Mouse (Mus musculus) layer of hippocampus, adult 8-10 months (tissue): Measurements from ENCODE around the gene Gm49361. TPM values are rescaled to one million over a fixed set of nuclear protein-coding genes. Genes with fewer than 3 reads are reported as not detected.
"Not testable (repeated sequence)": the region's sequence is repeated elsewhere in the genome, so short reads cannot be mapped to it uniquely, and the experiment has no call there.

ENCODE experiments used
- DNase-seq, 2 experiments: peaks; one replicate each; pipeline ENCODE4 v3.0.0; 2022; ENCODE audit warnings: low spot score in 2 of 2
- total RNA-seq, 4 experiments: library from RNA; stranded (reverse); gene quantifications; 2 replicates each; pipeline ENCODE4 v1.2.4; 2022

Gm49361 gene
- total RNA-seq, 4 experiments from 2014 or later, result 2.2 to 4.5 (median 3.4) TPM

DNA sequence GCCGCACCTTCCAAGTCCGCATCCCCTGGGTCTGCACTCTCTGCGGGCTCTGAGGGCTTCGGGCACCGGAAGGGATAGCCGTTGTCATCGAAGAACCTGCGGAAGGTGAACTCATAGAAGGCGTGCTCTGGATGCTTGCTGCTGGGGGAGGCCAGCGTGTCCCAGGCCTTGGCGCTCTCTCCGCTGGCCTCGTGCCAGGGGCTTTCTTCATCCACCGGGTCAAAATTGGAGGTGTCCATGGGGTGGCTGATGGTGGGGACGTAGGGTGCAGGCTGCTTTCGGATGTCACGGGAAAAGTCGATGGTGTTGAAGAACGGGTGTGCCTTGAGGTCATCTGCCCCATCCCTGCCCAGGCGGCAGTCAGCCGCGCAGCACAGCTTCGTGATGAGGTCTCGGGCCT lies 54.6 kb downstream of the Gm49361 start:
- no peak for DNase-seq

DNA sequence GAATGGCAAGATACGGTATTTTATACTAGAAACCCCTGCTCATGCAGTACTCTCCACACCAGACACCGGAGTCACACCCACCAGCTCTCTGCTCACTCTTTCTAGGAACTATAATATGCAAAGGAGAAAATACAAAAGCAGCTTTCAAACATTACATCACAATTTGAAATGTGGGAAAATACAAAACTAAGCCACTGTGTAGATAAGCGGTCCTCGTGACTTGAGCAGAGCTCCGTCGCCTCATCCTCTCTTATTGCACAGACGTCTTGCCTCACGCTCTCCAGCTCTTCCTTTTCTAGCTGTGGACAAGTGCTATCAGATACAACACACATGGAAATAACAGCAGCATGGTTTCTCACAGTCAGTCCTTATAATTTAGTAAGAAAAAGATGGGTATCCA lies 55.2 kb downstream of the Gm49361 start:
- DNase-seq, result no peak

DNA sequence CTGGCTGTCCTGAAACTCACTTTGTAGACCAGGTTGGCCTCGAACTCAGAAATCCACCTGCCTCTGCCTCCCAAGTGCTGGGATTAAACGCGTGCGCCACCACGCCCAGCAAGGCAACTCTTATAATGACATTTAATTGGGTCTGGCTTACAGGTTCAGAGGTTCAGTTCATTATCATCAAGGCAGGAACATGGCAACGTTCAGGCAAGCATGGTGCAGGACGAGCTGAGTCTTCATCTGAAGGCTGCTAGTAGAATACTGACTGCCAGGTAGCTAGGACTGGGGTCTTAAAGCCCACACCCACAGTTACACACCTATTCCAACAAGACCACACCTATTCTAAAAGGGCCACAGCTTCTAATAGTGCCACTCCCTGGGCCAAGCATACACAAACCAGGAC lies 57.8 kb downstream of the Gm49361 start:
- not testable (repeated sequence) for DNase-seq

DNA sequence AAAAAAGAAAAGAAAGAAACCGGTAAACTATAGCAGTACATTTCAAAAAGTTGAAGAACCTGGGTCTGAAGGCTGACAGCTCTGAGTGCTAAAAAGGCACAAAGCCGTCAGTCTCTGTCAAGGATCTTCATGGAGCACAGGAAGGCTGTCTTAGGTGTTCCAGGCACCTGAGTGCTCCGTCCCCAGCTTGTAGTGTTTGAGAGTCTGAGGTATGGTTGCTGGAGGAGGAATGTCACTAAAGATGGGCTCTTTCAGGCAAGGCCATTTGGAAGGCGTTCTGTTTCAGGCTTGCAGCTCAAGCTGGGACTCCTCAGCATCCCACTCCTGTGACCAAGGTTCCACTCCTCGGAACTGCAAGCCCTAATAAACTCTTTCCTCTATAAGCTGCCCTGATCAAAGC lies 58.5 kb downstream of the Gm49361 start:
- DNase-seq, result no peak

DNA sequence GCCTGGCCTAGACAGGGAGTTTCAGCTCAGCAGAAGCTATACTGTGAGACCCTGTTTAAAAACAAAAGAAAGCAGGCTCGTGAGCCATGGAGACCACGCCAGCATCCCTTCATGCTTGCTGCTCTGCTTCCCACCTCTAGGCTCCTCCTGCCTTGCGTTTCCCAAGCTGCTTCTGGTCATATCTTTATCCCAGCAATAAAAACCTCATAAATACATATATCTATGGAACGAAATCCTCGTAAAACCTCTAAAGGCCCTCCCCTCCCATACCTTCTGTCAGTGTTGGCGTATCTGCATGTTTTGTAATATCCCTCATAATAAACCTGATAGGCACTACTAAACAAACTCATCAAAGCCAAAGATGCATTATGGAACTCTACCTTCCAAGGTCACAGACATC lies 59.3 kb downstream of the Gm49361 start:
- no peak for DNase-seq

DNA sequence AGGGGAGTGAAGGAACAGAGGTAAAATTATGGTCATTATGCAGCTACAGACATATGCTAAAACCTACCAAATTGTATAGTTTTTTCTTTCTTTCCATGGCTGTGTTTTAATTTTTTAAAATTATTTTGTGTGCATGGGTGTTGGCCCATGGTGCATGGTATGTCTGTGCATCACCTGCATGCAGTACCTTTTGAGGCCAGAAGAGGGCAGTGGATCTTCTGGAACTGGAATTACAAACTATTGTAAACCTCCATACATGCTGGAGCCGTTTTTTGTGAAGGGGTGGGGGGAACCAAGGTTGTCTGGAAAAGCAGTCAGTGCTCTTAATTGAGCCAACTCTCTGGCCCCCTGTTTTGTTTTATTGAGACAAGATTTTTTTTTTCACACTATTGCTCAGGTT lies 61.3 kb downstream of the Gm49361 start:
- DNase-seq, result peak in 1 of 2 experiments; percentile 48

DNA sequence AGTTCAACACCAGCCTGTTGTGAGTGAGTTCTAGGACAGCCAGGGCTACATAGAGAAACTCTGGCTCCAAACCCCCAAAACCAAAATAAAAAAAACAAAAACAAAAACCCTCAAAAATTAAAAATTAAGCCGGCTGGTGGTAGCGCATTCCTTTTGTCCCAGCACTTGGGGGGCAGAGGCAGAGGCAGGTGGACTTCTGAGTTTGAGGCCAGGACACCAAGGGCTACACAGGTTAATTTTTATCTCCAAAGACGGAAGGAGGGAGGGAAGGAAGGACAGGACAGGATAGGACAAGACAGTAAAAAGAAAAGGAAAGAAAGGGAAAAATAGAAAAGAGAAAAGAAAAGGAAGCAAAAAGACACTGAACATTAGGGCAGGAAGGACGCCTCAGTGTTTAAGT lies 63.2 kb downstream of the Gm49361 start:
- DNase-seq, result no peak

DNA sequence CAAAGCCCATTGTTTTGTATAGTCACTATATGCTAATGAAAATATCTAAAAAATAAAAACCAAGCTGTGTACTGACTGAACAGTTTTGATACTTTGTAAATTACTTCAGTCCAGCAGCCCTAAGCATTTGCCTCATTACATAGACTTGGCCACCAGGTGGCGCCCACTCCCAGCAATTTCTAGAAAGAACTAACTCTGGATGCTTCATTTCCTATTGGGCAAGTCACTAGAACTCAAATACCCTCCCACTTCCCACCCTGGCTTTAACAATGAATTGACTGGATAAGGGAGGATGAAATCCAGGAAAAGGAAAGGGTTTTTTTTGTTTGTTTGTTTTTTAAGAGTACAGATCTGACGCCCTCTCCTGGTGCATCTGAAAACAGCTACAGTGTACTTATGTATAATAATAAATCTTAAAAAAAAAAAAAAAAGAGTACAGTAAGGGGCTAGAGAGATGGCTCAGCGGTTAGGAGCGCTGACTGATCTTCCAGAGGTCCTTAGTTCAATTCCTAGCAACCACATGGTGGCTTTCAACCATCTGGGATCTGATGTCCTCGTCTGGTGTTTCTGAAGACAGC lies 65.9 kb downstream of the Gm49361 start:
- peak; percentile 71 to 89 for DNase-seq

DNA sequence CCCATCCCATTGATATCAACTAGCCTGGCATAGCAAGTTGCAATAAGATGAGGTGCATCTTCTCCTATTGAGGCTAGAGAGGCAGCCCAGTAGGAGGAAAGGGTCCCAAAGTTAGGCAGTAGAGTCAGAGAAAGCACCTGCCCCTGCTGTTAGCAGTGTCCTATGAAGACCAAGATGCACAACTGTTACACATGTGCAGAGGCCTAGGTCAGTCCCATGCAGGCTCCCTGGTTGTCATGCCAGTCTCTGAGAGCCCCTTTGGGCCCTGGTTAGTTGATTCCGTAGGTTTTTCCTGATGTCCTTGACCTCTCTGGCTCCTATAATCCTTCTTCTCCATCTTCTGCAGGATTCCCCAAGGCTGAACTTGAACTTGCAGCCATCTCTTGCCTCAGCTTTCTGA lies 66.4 kb downstream of the Gm49361 start:
- no peak for DNase-seq

DNA sequence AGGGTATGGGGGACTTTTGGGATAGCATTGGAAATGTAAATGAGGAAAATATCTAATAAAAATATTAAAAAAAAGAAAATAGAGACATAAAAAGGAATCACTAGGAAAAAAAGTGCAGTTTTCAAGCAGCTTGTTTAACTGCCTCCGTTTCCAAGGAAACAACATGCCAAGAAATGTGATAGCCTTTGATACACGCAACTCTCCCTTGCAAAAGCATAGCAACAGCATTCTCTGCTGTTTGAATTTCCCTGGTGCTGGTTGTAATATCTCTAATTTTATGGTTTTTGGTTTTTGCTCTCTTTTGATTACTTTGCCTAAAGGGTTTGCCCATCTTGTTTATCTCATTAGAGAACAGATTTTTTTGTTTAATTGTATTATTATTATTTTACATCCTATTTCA lies 70.4 kb downstream of the Gm49361 start:
- DNase-seq, result no peak

DNA sequence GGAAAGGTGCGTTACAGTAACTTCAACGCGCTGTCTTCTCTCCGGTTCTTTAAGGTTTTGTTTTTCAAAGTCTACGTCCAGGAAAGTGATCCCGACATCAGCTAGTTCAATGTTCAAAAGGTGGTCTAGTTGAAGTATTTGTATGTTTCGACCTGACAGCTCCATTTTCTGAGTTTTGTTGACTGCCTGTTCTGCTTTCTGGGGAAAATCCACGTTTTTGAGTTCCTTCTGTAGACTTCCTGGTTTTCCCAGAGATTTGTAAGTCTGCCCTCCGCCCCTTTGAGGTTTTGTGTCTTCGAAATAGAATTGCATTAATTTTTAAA lies 80.3 kb downstream of the Gm49361 start:
- DNase-seq, result no peak

DNA sequence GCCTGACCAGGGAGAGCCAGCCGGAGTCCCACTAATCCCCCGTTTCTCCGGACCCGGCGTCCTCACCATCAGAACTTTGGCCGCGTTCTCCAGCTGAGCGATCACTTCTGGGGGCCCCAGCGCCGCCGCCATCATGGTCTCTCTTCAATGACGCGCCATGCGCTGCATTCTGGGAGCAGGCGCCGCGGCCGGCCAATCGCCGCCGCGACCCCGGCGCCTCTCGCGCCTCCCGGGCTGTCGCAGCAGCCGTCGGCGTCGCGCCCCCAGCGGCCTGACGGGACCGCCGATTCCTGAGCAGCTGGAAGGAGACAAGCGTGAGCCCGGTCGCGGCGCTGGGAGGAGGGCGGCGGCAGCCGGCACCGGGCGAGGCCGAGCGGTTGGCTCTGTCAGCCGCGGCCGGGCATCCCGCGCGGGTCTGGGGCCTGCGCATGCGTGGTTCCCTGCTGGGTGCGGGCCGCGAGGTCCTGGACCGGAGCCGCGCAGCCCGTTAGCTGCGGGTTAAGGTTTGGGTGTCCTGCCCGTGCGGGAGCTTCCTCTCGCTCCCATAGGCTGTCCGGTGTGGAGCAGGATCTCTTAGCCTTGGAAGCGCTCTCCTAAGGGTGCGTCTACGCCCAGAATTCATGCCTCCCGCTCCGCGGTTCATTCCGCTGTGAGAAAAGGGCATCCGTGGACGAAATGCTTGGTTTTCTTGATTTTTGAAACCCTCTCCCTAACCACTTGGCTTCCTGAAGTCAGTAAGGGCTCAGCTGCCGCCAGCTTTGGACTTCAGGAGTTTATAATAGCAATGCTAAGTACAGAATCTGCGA lies 80.9 kb downstream of the Gm49361 start, which contains the start of gene Xpo4:
Gene Xpo4 (minus strand): TSS at position 609 of the 806 bp plus-strand sequence.
- peak; percentile 60 to 78 for DNase-seq

DNA sequence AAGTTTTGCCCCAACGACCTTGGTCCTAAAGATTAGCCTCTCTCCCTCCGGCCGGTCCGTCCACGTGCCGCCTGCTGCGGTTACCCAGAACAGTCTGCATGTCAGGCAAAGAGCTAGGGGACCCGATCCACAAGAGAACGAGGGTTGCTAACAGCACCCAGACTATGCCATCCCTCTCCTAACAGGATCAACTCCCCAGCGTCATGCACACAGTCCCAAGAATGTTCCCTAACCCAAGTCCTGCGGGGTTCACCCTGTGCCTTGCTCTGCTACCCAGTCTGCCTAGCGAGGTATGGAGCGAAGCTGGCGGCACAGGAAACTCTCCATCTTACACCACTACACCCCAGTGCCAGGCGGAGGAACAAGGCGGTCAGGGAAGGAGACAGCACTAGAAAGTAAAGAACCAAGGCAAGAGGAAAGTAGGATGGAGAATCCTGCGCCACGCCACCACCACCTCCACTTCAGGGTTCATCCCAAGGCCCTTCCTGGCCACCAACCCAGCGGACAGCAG lies 81.5 kb downstream of the Gm49361 start:
- DNase-seq, result peak in 1 of 2 experiments; percentile 6

DNA sequence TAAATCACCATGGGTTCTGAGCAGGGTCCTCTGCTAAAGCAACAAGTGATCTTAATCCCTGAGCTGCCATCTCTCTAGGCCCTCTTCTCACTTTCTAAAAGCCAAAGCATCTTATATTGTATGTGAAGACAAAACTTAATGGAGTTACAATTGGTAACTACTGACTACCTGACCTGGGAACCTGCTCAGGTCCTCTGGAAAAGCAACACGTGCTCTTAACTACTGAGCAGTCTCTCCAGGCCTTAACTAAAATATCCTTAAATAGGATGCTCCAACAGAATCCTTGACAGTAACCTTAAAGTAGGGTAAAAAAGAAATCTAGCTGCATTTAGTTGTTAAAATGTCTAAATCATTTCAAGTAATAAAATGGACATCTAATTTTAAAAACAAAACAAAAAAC lies 82.3 kb downstream of the Gm49361 start:
- DNase-seq, result no peak

DNA sequence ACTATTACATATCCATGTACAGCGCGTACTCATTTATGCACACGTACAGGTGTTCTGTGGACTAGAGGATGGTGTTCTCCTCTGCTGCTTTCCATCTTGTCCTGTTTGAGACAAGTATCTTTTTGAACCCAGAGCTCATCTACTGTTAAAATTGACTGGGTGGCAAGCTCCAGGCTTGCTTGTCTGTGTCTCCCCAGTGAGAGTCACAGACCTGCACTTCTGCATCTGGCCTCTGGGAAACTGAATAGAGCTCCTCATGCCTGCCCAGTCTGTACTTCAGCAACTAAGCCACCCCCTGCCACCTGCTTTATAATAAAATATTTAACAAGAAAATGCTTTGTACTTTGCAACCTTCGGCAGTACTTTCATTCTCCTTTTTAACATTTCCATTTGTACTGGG lies 87.6 kb downstream of the Gm49361 start:
- no peak for DNase-seq

DNA sequence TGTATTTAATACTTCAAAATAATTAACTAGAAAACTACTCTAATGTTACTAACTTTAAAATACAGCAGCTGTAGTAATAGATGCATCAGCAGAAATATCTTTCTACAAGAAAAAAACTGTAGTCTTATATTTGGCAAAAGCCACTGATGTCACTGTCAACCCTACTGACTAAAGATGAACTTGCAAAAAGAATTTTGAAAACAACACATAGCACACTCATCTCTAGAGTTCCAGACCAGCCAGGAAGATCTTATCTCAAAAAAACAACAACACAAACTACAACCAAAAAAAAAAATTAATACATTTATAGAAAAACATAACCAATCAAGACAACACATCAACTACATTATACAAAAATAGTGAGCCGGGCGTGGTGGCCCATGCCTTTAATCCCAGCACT lies 88.4 kb downstream of the Gm49361 start:
- DNase-seq, result no peak

DNA sequence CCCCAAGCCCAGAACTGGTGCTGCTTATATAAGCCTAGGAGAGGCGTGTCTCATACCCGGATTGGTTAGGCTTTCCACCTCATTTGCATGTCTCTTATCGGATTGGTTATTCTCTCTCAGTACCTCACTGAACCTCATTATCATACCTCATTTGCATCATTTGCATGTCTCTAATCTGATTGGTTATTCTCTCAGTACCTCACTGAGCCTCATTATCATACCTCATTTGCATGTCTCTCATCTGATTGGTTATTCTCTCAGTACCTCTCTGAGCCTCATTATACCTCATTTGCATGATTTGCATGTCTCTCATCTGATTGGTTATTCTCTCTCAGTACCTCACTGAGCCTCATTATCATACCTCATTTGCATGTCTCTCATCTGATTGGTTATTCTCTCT lies 89.4 kb downstream of the Gm49361 start:
- not testable (repeated sequence) for DNase-seq

DNA sequence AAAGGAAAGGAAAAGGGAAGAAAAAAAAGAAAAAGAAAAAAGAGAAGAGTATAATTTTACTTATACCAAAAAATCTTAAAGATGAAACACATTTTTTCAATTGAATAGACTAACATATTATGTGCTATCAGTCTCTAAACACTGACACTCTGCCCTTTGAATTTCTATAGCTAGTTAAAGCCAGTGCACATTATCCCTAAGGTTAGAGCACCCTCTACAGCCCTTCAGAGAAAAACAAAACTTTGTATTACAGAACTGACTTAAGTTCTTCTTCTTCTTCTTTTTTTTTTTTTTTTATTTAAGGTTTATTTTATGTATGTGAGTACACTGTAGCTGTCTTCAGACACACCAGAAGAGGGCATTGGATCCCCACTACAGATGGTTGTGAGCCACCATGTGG lies 96.4 kb downstream of the Gm49361 start:
- DNase-seq, result no peak

DNA sequence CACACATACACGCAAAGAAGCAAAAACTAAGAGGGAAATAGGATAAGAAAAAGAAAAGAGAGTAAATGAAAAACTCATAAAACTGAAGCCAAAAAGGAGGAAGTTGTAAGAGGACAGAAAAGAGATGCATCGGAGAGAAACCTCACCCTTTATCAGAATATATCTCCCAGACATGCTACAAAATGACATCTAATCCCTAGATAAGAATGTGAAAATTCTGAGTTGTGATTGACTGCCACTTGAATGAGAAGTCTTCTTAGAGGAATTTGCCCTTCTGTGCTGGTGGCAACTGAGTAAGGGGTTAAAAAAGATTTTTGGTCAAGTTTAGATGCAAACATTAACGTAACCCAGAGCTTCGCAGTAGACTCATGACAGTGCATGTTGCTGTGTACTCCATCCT lies 99.7 kb downstream of the Gm49361 start:
- no peak for DNase-seq

DNA sequence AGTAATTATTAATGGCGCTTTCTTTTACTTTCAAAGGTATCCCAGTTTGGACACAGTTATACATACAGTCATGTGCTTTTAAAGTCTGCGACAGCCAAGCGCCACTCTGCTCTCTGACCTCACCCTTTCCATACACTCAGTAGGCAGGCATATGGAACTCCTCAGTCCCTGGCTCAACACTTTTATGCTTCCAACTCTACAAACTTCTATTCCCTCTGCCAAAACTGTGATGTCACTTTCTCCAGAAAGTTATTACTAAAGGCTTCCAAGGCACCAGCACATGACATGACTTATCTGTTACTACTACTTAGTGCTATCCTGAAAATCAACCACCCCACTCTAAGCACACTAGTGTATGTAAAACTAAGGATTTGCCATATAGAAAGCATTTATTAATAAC lies 106.8 kb downstream of the Gm49361 start:
- no peak for DNase-seq

DNA sequence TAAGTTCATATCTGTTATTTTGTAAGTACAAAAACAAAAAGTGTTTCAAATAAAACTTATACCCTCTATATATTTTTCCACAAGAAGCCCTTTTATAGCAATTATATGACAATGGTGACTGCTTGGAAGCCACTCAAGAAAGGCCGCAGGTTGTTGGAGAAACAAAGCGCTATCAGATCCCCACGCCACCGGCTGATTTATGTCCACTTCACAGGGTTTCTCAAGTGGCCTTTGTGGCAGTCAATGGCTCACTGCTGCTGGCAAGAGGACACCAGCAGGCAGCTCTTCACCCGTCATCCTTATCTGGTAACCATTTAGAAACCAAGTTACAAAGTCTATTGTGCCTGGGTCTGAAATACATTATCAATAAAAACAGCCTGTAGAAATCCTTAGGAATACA lies 111.8 kb downstream of the Gm49361 start:
- no peak for DNase-seq

DNA sequence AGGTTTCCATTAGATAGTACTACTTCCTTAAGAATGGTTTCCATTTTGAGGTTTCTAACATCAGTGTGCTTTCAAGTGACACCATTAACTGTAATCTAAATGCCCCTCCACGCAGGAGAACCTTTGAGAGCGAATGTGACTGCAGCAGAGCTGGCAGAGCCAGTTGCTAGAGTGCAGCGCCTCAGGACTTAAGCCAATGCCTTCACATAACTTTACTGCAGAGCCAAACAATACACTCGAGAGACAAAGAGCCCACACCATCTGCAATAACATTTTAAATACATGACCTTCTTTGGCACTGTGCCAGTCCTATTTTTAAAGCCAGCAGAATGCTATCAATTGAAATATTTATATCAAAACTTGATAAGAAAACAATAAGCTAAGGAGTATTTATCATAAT lies 116.3 kb downstream of the Gm49361 start:
- DNase-seq, result no peak

DNA sequence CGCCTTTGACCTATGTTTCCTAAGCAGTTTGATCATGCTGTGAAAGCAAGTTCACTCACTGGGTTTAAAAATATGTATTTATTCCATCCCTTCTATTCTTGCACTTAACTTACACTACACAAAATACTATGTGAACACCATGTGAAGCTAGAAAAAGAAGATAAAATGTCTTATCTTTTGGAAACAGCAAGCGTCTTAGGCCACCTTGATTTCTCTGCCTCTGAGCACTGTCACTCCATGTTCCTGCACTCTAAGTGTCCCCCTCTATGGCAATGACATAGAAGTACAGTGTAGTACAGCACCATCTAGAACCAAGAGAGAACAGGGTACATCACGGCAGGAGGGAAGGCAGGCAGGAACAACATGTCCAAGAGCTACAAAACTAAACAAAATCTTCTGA lies 123.0 kb downstream of the Gm49361 start:
- no peak for DNase-seq
